Comparison of ENCODE assay signal across 1 mouse cellular context in the genomic region with DNA sequence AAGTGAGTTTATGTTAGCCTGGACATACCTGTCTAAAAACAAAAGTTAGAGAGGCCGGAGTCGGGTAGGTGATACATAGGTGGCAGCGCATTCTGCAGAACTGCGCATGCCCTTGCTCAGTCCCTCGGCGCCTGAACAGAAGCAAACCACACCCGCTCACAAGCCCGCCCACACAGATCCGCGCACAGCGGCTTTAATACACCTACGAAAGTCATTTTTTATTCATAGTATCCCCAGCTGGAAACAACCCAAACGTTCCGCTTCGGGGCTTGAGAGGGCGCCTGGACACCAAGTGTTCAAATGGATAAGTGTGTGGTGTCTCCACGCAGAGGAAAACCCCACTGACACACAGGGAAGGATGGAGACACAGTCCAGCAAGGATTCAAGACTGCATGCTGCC.
TF ChIP-seq lines count a peak whose summit lies in the region.

No protein-coding gene starts in this region.

TF ChIP-seq in ES-E14, 5 proteins besides CTCF, POLR2A, EP300 and RAD21 (continued from another document):
- TF ChIP-seq CHD2 (IDR thresholded peaks at IDR 0.05; ENCODE audit: low read depth, low read length) = no peak
- TF ChIP-seq HCFC1 (IDR thresholded peaks at IDR 0.05; ENCODE audit: borderline replicate concordance, insufficient read depth, low read length) = no peak
- no peak for TF ChIP-seq ZC3H11A (IDR thresholded peaks at IDR 0.05; ENCODE audit: borderline replicate concordance, low read depth, low read length)
- no peak for TF ChIP-seq ZNF384 (IDR thresholded peaks at IDR 0.05; ENCODE audit: low read depth, low read length)
TF ChIP-seq in ES-E14: peak in this region for 0.
